Mouse (Mus musculus) forebrain, embryonic 14.5 days (tissue): ENCODE results near the gene Irx5. TPM values are rescaled to one million over a fixed set of nuclear protein-coding genes. Genes with fewer than 3 reads are reported as not detected.

ENCODE experiments used
- ATAC-seq: fragments of 200-750 bp; cut with Nextera tagmentation; 2 replicates; pipeline ENCODE4 v1.8.0; 2017; ENCODE audit warnings: mild to moderate bottlenecking, moderate library complexity
- DNase-seq: peaks from one replicate; pipeline ENCODE4 v3.0.0-alpha.2; 2015; ENCODE audit warnings: low spot score
- H3K27ac ChIP-seq: fragments of 300-500 bp; sonication (generic); 2 replicates; pipeline ENCODE4 v1.5.1; 2014; ENCODE audit warnings: low read depth, mild to moderate bottlenecking, control low read depth, low read length, moderate library complexity
- H3K27me3 ChIP-seq: fragments of 300-500 bp; sonication (generic); replicated peaks from 2 replicates; pipeline ENCODE4 v1.6.1; 2014; ENCODE audit warnings: low read length, control low read depth, mixed read lengths; ENCODE audit not compliant: control insufficient read depth, insufficient read depth
- H3K36me3 ChIP-seq: fragments of 300-500 bp; sonication (generic); 2 replicates; pipeline ENCODE4 v1.6.1; 2014; ENCODE audit warnings: low read length, control low read depth; ENCODE audit not compliant: control insufficient read depth, insufficient read depth
- H3K4me1 ChIP-seq: fragments of 300-500 bp; sonication (generic); 2 replicates; pipeline ENCODE4 v1.6.1; 2014; ENCODE audit warnings: antibody characterized with exemption, low read length, control low read depth; ENCODE audit not compliant: control insufficient read depth, insufficient read depth
- H3K4me2 ChIP-seq: fragments of 300-500 bp; sonication (generic); 2 replicates; pipeline ENCODE4 v1.6.1; 2014; ENCODE audit warnings: mild to moderate bottlenecking, control low read depth, low read length
- H3K4me3 ChIP-seq: fragments of 300-500 bp; sonication (generic); 2 replicates; pipeline ENCODE4 v1.5.1; 2014; ENCODE audit warnings: low read depth, low read length, control low read depth
- H3K9ac ChIP-seq: fragments of 300-500 bp; sonication (generic); 2 replicates; pipeline ENCODE4 v1.6.1; 2014; ENCODE audit warnings: mild to moderate bottlenecking, low read length, control low read depth, moderate library complexity
- H3K9me3 ChIP-seq: fragments of 300-500 bp; sonication (generic); replicated peaks from 2 replicates; pipeline ENCODE4 v1.6.1; 2016; ENCODE audit warnings: low read length, control low read depth, mixed read lengths; ENCODE audit not compliant: control insufficient read depth
- WGBS: fragments of 180-500 bp; shearing (Covaris S2); extraction: QIAGEN DNeasy Blood & Tissue Kit; methylation state at CpG from one replicate; pipeline ENCODE4 v1.1.7; 2014; 5-methylcytosine and 5-hydroxymethylcytosine counted together
- polyA plus RNA-seq: library from polyadenylated mRNA; unstranded; fragments of >200 nt; fragmentation: Nextera tagmentation; extraction: Ambion mirVana; gene quantifications from 2 replicates; pipeline ENCODE4 v1.2.1, GENCODE M21; 2014

Irx5 gene
- polyA plus RNA-seq: 1.3 and 2.0 TPM in 2 replicates

GRCm38 (mm10) chr8:92357398-92357981 lies at the start of gene Irx5:
TSS of gene Irx5 (plus strand) at chr8:92357625.
- Histone ChIP-seq H3K4me1 (peaks cover 15% of the 10 kb centered on the region), H3K4me3 (peak within 1 kb of the TSS; percentile 56), H3K27ac (peak within 1 kb of the TSS; percentile 14; the same call in 1 of the 2 replicates), H3K27me3 (peaks cover 80% of the 10 kb centered on the region), H3K9ac (peak within 1 kb of the TSS; percentile 50), H3K4me2 (peak within 1 kb of the TSS; percentile 83), H3K9me3 (no peaks in the 10 kb centered on the region), H3K36me3 (no peaks in the 10 kb centered on the region)
- WGBS: under 1% methylated on average over 36 of the region's 47 CpGs
- ATAC-seq (no peak; the same call in 1 of the 2 replicates), DNase-seq (peak; percentile 71)

- 38% methylated on average over 7 of the region's 7 CpGs for WGBS
- H3K4me2 ChIP-seq: no peak overlapping the region
- DNase-seq (peak; percentile 8), ATAC-seq (no peak)
- H3K27ac ChIP-seq: no peak overlapping the region
- H3K9ac ChIP-seq: no peak overlapping the region
- no peaks in the 10 kb centered on the region for H3K9me3 ChIP-seq
- no peaks in the 10 kb centered on the region for H3K36me3 ChIP-seq
- H3K27me3 ChIP-seq: no peaks in the 10 kb centered on the region
- no peak overlapping the region for H3K4me3 ChIP-seq
- H3K4me1 ChIP-seq: no peaks in the 10 kb centered on the region
Measured at GRCm38 (mm10) chr8:92312178-92312577, 45.2 kb upstream of the Irx5 start.

- H3K9ac ChIP-seq: no peak overlapping the region
- no peaks in the 10 kb centered on the region for H3K36me3 ChIP-seq
- no peaks in the 10 kb centered on the region for H3K4me1 ChIP-seq
- H3K27me3 ChIP-seq: no peaks in the 10 kb centered on the region
- ATAC-seq (no peak), DNase-seq (no peak)
- no peak overlapping the region for H3K4me3 ChIP-seq
- H3K27ac ChIP-seq: no peak overlapping the region
- 87% methylated on average over 3 of the region's 3 CpGs for WGBS
- no peaks in the 10 kb centered on the region for H3K9me3 ChIP-seq
- no peak overlapping the region for H3K4me2 ChIP-seq
Measured at GRCm38 (mm10) chr8:92313707-92314106, 43.7 kb upstream of the Irx5 start.

GRCm38 (mm10) chr8:92323751-92324150 lies 33.7 kb upstream of the Irx5 start:
- no peak overlapping the region for H3K4me2 ChIP-seq
- no peak for DNase-seq
- H3K27ac ChIP-seq: no peak overlapping the region
- no peak overlapping the region for H3K4me3 ChIP-seq
- H3K9me3 ChIP-seq: no peaks in the 10 kb centered on the region
- H3K27me3 ChIP-seq: no peaks in the 10 kb centered on the region
- WGBS: 92% methylated on average over 7 of the region's 7 CpGs
- H3K36me3 ChIP-seq: no peaks in the 10 kb centered on the region
- no peak overlapping the region for H3K9ac ChIP-seq
- H3K4me1 ChIP-seq: no peaks in the 10 kb centered on the region
- no peak for ATAC-seq

- Histone ChIP-seq H3K9ac (no peak overlapping the region), H3K27ac (no peak overlapping the region), H3K4me1 (no peaks in the 10 kb centered on the region), H3K9me3 (no peaks in the 10 kb centered on the region), H3K27me3 (no peaks in the 10 kb centered on the region), H3K36me3 (no peaks in the 10 kb centered on the region), H3K4me3 (no peak overlapping the region), H3K4me2 (no peak overlapping the region)
- DNase-seq (no peak), ATAC-seq (no peak)
- 94% methylated on average over 2 of the region's 2 CpGs for WGBS
Measured at GRCm38 (mm10) chr8:92327176-92327575, 30.2 kb upstream of the Irx5 start.

- Histone ChIP-seq H3K9me3 (no peaks in the 10 kb centered on the region), H3K4me3 (no peak overlapping the region), H3K36me3 (no peaks in the 10 kb centered on the region), H3K27ac (no peak overlapping the region), H3K9ac (no peak overlapping the region), H3K27me3 (no peaks in the 10 kb centered on the region), H3K4me1 (no peaks in the 10 kb centered on the region), H3K4me2 (no peak overlapping the region)
- ATAC-seq (no peak), DNase-seq (no peak)
- WGBS: 96% methylated on average over 3 of the region's 4 CpGs
Measured at GRCm38 (mm10) chr8:92329273-92329672, 28.2 kb upstream of the Irx5 start.

- H3K4me3 ChIP-seq: no peak overlapping the region
- DNase-seq (no peak), ATAC-seq (no peak)
- 0 out of 2 replicates have a peak, but pooled peaks cover 2% of the 10 kb centered on the region for H3K4me1 ChIP-seq
- no peaks in the 10 kb centered on the region for H3K27me3 ChIP-seq
- H3K36me3 ChIP-seq: no peaks in the 10 kb centered on the region
- no peaks in the 10 kb centered on the region for H3K9me3 ChIP-seq
- 81% methylated on average over 3 of the region's 3 CpGs for WGBS
- no peak overlapping the region for H3K9ac ChIP-seq
- H3K4me2 ChIP-seq: no peak overlapping the region
- H3K27ac ChIP-seq: no peak overlapping the region
Measured at GRCm38 (mm10) chr8:92331811-92332210, 25.6 kb upstream of the Irx5 start.

GRCm38 (mm10) chr8:92333406-92333805 lies 24.0 kb upstream of the Irx5 start:
- Histone ChIP-seq H3K9ac (no peak overlapping the region), H3K4me2 (no peak overlapping the region), H3K27me3 (no peaks in the 10 kb centered on the region; the same call in 1 of the 2 replicates), H3K4me3 (no peak overlapping the region), H3K36me3 (no peaks in the 10 kb centered on the region), H3K4me1 (0 out of 2 replicates have a peak, but pooled peaks cover 2% of the 10 kb centered on the region), H3K9me3 (no peaks in the 10 kb centered on the region), H3K27ac (no peak overlapping the region)
- 91% methylated on average over 8 of the region's 8 CpGs for WGBS
- ATAC-seq: no peak
- no peak for DNase-seq

- ATAC-seq (no peak), DNase-seq (peak; percentile 42)
- no peaks in the 10 kb centered on the region for H3K9me3 ChIP-seq
- 30% methylated on average over 7 of the region's 7 CpGs for WGBS
- H3K27me3 ChIP-seq: no peaks in the 10 kb centered on the region; the same call in 1 of the 2 replicates
- H3K4me3 ChIP-seq: no peak overlapping the region
- H3K4me2 ChIP-seq: no peak overlapping the region
- H3K4me1 ChIP-seq: 0 out of 2 replicates have a peak, but pooled peaks cover 2% of the 10 kb centered on the region
- H3K9ac ChIP-seq: no peak overlapping the region
- no peaks in the 10 kb centered on the region for H3K36me3 ChIP-seq
- no peak overlapping the region for H3K27ac ChIP-seq
Measured at GRCm38 (mm10) chr8:92335079-92335478, 22.3 kb upstream of the Irx5 start.
